Mouse (Mus musculus) CH12F3 (cell line): ENCODE measurements around the gene Fibp.

ENCODE experiments used
- in situ Hi-C: fragments of 300-500 bp; cut with MboI; formaldehyde crosslinking; loops from 2 replicates; pipeline ENCODE4 v1.14.3; 2020; ENCODE audit warnings: low sequenced_read_pairs

Fibp gene

DNA sequence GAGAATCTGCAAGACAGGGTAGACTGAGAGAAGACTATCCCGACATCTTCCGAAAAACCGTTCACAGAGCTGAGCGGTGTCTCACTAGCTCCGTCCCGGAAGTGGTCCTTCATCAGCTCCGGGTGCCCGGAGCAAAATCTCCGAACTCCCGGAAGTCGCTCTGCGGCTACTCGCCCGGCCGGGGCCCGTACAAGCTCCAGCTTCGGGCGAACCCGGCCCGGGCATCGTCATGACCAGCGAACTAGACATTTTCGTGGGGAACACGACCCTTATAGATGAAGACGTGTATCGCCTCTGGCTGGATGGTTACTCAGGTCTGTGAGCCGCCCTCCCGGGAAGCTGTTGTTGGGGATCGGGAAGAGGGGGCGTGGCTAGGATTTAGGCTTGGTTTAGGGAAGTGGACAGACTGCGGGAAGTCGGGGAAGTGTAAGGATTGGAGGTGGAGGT lies at the start of gene Fibp:
Fibp (plus strand) TSS at position 151 of the 447 bp plus-strand sequence.
- in situ Hi-C loops, result no loop called here

DNA sequence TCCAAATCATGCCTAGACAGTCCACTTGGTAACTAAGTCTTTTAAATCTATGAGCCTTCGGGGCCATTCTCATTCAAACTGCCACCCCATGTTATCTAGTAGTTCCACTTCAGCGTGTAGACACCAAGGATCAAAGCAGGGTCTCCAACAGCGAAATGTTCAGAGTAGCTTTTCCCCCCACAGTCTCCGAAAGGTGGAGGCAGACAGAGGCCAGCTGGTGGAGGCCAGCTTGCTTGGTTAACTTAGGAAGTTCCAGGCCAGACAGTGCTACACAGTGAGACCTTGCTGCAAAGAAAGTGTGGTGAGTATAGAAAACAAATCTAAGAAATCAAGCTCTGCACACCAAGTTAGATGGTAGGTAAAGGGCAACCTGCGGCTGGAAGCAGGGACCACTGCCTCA lies 49.8 kb upstream of the Fibp start:
- in situ Hi-C loops, result no loop called here

DNA sequence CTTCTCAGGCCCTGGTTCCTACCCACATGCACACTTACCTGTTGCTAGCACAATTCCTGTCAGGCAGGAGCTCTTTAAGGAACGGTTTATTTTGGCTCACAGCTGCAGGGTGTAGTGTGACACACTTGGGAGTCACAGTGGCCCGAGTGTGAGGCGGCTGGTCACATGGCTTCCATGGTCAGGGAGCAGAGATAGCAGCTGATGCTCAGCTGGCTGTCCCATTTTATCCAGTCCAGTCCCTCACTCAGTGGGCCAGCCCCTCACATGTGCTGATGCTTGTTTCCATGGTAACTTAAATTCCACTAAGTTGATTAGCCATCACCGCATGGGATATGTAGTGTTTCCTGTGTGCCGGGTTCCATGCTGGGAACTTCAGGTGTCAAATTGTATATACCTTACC lies 48.5 kb upstream of the Fibp start:
- in situ Hi-C loops, result no loop called here

DNA sequence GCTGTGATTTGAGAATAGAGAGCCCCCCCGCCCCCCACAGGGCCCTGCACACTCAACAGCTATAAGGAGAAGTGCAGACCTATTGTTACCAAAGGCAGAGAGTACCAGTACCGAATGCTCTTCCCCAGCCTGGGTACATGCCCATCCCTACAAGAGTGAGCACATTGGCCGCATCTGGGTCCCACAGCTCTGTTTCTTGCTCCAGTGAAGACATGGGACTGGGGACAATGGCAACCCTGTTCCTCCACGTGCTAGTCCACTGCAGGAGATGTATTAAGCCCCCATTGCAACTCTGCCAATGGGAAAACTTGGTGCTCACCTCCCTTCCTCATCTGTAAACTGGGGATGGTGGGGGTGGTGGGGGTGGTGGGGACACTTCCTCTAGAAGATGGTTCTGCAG lies 46.6 kb upstream of the Fibp start:
- in situ Hi-C loops, result no loop called here

DNA sequence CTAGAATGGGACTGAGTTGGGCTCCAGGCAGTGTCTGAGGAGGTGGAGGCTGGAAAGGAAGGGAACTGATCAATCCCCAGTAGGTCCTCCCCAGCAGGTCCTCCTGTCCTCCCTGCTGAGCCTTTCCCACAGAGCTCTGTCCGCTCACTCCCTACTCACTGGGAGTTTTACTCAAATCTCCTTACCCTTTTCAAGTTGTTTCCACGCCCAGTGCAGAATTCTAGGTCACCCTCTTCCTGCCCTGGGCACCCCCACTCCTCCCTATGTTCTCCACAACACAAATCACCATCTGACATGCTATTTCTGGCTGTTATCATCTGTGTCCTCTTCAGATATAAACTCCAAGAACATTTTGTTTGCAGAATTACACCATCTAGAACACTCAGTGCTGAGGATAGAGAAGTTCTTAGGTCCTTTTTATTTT lies 45.9 kb upstream of the Fibp start:
- in situ Hi-C loops, result no loop called here

DNA sequence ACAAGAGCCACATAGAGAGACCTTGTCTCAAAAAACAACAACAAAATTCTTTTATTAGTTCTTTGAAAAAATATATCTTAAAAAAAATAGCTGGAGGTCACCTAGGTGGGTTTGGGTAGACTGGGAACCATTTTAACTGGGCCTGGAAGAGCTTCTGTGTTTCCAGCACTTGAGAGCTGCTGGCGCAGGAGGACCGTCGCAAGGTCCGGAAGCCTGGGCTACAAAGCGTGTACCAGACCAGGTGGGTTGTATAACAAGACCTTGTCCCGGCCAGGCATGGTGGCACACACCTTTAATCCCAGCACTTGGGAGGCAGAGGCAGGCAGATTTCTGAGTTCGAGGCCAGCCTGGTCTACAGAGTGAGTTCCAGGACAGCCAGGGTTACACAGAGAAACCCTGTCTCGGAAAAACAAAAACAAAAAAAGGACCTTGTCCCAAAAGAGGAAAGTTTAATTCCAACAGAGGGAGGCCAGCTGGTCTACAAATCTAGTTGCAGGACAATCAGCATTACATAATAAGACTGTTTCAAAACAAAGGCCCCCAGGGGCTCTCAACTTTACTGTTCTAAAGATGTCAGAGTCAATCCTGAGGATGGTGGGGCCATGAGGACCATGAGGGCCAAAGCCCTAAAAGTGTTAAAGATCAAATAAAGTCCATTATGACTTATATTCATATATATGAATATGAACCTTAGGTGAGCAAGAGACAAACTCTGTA lies 41.5 kb upstream of the Fibp start:
- in situ Hi-C loops, result no loop called here

DNA sequence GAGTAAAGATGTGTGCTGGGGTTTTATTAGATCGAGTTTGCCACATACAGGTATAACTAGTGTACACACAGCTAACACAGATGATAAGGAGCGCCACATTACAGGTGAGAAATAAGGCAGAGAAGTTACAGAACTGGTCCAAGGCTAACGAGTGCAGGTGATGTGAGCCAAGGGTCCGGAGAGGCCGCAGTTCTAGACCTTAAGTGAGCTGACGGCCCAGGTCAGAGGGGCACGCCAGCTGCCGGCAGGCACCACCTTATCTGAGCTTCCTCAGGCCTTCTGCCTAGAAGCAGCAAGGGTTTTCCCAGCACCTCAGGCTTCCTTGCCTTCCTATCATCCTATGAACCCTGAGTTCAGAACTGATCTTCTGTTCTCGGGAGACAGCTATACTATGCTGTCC lies 40.8 kb upstream of the Fibp start:
- in situ Hi-C loops, result no loop called here

DNA sequence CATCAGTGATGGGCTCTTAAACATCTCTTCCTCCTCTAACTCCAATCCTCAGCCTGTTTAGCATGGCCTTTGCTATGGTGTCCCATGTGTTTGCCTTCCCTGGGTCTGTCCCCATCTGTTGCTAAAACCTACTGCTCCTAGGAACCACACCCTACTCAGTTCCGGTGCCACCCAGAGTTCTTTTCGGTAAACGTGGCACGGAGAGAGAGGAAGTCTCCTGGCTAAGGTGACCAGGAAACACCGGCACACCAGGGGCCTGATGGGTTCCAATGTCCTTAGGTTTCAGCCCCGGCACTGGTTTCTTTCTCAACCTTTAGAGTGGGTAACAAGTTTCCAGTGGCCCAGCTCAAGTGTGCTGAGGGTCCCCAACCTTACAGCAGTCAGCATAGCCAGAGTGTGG lies 39.8 kb upstream of the Fibp start:
- in situ Hi-C loops, result no loop called here

DNA sequence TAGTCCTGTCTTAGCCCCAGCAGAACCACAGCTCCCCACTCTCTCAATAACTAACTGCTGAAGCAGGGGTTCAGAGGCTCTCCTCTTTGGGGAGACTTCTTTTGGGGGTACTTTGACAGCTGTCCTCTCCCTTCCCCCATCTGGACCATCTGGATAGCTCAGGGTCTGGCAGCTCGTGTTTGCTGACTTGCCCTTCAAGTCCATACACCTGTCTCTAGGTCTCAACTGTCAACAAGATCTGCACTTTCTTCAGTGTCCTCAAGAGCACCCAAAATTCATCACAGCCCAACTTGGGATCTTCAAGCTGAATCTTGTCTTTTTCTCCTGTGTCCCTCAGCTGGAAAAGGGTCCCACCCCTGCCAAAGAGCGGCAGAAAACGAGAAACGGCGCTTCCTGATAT lies 38.6 kb upstream of the Fibp start:
- in situ Hi-C loops, result no loop called here

DNA sequence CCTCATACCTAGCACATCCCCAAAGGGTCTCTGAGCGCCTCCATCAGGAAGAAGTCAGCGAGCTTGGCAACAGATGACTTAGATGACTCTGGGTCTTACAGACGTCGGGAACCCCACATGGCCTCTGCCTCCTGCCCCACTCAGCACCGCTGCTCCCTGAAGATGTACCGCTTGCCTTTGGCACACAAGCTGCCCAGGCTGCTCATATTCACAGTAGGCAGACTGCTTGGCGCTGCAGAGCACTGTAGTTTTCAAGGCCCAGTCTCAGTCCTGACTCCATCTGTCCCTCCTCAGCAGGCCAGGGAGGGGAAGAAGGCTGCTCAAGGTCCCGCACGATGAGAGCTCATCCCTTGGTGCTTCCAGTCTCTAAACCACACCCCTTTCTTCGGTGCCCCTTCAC lies 38.1 kb upstream of the Fibp start:
- in situ Hi-C loops, result no loop called here

DNA sequence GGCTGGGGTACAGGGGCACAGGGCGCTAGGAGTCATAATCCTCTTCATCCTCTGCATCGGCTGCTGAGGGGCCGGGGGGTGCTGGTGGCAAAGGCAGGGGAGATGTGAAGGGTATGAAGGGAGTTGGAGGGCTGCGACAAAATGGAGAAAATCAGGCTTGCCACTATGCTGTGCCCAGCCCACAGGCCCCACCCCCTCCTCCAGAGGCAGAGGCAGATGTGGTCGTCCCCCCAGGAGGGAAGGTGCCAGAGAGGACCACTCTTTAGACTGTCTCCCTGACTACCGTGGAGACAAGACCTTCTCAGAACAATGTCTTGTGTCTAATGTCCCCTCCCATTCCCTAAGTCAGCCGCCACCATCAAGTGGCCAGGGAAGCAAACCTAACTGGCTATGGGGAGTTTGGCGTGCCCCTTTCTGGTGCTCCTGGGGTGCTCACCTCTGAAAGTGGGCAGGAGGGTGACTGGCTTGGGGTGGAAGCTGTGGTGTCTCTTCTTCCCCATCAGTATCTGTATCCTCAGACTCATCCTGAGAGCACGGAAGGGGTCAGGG lies 37.4 kb upstream of the Fibp start:
- in situ Hi-C loops, result no loop called here

DNA sequence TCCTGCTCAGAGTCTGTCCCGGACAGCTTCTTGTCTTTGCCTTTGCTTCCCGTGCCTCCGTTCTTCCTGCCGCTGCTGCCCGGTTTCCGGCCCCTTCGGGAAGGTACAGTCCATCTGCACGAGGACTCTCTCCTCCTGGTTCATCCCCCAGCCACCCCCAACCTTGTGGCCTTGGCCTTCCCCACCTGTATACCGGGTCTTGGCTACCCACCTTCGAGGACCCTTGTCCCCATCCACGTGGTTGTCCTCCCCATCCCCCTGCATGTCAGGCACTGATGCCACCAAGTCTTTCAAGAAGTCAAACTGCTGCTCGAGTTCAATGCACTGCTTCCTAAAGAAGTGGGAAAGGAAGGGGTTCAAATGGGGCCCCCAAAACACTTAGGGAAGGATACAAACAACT lies 36.9 kb upstream of the Fibp start:
- in situ Hi-C loops, result no loop called here

DNA sequence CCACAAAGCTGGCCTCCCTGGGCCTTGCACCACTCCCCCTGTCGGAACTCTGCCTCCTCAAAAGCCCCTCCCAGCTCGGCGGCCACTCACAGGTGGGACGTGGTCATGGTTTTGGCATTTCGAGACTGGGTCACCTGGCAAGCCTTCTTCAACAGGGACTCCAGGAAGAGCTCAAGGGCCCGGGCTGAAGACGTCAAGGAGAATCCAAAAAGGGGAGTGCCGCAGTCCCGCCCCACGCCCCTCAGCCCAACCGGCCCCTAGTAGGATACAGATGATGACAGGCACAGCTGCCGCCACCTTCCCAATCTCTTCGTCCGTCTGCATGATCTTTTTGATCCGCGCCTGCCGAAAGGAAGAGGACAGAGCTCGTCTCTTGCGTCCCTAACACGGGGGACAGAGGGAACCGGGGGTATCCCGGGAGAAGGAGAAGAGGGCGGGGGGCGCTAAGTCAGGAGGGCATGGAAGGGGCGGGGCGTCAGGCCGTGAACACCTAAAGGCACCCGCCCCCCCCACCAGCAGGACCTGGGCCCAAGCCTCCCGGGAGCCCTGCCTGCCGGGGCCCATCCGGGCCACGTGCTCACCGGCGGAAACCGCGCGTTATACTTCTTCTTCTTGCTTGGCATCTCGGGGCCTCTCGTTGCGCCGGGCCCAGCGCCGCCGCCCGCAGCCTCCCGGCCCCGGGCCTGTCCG lies 36.2 kb upstream of the Fibp start:
- in situ Hi-C loops, result no loop called here

DNA sequence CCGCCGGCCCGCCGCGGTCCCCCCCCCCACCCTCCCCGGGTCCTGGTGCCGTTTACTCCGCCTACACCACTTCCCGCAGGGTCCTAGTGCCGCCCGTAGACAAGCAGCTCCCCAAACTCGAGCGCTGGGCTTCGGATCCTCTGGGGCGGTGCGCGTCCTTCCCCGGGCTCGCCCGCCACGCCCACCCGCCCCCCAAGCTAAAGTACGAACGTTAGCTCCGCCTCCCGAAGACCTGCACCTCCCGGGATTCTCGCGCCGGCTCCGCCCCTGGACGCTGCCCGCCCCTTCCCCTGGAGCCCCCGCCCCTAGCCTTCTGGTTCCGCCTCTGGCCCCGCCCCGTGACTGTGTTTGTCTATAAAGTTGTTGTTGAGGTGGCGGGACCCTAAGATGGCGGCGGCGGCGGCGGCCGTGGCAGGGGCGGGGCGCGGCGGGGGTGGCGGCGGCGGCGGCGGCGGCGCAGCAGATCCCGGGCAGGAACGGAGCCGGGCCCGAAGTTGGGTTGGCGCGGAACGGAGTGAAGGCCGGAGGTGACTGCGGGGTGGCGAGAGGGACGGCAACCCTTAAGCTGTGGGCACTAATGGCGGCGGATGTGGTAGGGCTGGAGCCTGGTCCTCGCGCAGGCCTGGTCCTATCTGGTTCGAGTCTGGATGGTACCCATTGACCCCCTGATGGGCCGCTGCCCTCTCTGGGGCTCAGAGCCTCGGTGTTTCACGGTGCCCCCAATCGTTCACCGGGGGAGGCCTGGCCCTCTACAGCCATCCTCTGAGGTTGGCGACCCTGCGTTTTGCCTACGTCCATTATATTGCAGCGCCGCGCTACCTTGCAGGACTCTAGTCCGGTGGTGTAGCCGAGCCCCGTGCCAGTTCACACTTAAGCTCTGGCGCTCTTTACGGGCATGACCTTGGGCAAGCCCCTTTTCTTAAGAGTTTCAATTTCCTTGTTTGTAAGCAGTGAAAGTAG lies 35.4 kb upstream of the Fibp start, which contains the start of the genes Drap1 and AI837181:
Drap1 (minus strand) TSS at position 198 of the 960 bp plus-strand sequence.
AI837181 (plus strand) TSS at position 363 of the 960 bp plus-strand sequence.
- in situ Hi-C loops, result no loop called here

DNA sequence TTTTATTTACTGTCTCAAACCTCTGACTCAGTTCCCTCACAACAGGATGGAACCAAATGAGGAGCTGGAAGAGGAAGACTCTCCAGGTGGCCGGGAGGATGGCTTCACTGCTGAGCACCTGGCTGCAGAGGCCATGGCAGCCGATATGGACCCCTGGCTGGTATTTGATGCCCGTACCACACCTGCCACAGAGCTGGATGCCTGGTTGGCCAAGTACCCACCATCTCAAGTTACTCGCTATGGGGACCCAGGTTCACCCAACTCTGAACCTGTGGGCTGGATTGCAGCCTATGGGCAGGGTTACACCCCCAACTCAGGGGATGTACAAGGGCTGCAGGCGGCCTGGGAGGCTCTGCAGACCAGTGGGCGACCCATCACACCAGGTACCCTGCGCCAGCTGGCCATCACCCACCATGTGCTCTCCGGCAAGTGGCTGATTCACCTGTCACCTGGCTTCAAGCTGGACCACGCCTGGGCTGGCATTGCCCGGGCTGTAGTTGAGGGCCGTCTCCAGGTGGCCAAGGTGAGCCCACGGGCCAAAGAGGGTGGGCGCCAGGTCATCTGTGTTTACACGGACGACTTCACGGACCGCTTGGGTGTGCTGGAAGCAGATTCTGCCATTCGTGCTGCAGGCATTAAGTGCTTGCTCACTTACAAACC lies 34.4 kb upstream of the Fibp start:
- in situ Hi-C loops, result no loop called here

DNA sequence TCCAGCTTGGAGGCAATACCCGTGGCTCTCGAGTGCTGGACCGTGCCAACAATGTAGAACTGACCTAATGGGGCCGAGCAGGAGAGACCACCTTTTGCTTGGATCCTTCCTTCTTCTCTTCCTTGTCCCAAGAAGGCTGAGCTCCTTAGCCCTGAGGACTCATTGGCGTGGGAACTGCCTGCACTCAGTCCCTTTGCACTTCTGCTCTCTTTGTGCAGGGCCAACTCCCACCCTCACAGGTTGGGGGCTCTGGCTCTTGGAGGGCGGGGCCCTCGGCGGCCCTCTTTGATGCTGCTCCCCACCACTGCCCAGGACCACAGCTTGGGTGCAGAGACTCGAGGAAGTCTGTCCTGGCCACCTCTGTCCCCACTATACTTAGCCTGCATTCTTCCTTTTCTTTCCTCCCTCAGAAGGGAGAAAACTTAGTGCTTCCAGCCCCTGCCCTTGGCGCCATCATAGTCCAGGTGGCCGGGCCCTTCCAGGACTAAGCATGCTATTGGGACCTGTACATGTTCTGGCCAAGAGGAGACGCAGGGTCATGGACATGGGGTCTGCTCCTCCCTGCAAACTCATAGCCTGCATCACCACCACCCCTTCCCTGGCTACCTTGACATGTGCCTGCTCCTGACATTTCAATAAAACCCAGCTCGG lies 33.6 kb upstream of the Fibp start:
- in situ Hi-C loops, result no loop called here

DNA sequence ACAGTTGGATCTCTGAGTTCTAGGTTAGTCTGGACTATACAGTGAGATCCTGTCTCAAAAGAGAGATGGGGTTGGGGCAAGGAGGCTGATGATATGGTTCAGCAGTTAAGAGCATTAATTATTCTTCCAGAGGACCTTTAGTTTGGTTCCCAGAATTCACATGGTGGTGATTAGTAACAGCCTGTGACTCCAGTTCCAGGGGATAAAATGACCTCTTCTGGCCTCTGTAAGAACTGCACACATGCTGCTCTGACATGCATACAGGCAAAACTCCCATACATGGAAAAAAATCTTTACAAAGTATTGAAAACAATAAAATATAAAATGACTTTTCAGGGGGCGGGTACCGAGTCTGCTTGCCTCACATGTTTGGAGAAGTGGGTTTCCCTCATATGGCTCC lies 32.3 kb upstream of the Fibp start:
- in situ Hi-C loops, result no loop called here

DNA sequence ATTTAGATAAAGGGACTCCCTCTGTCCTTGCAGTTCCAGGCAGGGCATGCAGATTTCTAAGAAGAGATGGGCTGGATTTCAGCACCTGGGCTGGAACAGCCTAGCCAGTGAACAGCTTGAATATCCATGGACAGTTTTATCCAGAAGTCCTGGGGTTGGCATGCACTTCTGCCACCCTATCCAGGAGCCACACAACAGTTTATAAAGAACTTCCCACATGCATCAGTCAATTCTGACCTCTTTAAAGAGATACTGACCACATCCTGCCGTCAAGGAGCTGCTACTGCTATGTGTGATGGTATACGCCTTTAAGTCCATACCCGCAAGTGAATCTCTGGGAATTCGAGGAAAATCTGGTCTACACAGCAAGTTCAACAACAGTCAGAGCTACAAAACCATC lies 31.2 kb upstream of the Fibp start:
- in situ Hi-C loops, result no loop called here

DNA sequence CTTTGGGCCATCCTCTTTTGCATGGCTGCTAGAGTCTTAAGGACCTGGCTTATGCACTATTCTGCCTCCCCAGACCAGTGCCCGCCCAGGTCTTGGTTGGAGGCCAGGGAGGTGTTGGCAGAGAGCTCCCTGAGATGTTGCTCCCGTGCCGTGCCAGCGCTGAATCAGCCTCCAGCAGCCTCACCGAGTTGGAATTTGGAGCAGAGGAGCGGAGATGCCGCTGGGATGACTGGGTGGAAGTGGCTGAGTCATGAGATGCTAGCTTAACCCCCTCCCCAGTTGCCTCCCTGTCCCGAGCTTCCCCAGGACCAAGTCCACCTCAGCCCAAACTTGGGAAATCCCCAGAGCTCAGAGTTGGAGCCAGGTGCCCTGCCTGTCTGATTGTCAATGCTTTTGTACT lies 30.6 kb upstream of the Fibp start:
- in situ Hi-C loops, result no loop called here

DNA sequence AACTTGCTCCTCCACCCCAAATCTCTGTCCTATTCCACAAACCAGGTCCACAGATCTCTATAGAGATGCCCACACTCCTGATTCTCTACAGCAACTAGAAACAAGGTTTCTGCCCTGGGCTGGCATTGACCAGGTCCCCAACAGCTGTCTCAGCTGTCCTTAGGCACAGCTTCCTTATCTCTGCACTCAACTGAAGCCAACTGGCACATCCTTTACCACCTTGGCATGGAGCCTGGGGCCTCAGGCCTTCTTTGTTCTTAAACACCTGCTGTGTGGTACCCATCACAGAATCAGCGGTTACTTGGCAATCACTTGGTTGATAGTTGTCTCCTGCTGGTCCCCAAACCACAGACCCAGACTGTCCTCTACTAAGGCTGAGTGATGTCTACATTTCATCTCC lies 30.0 kb upstream of the Fibp start:
- in situ Hi-C loops, result no loop called here
